Mouse (Mus musculus) 3134 (cell line): Measurements from ENCODE around the gene Ifitm3.
A peak's percentile ranks its signal among the peaks of the same experiment; 100 is the strongest.
"Not testable (repeated sequence)": the region's sequence is repeated elsewhere in the genome, so short reads cannot be mapped to it uniquely, and the experiment has no call there.

Experiments used
- DNase-seq: peaks from one replicate; pipeline ENCODE4 v3.0.0-alpha.2; 2011; ENCODE audit warnings: low spot score; ENCODE audit not compliant: insufficient read length; ENCODE audit errors: extremely low read depth

Ifitm3 gene

GRCm38 (mm10) chr7:141003248-141004010 is 7.1 kb downstream of the Ifitm3 start:
- no peak for DNase-seq

- DNase-seq, result no peak
These were observed 9.5 kb downstream of the Ifitm3 start for GRCm38 (mm10) chr7:141000881-141001708.

GRCm38 (mm10) chr7:140998853-140999700 is 11.5 kb downstream of the Ifitm3 start:
- no peak for DNase-seq

- no peak for DNase-seq
These were observed 12.8 kb downstream of the Ifitm3 start for GRCm38 (mm10) chr7:140997817-140998216.

GRCm38 (mm10) chr7:140991117-140991689 is 19.4 kb downstream of the Ifitm3 start:
- DNase-seq, result no peak

GRCm38 (mm10) chr7:140990622-140991021 is 19.9 kb downstream of the Ifitm3 start:
- no peak for DNase-seq

- DNase-seq, result no peak
These were observed 20.4 kb downstream of the Ifitm3 start for GRCm38 (mm10) chr7:140990185-140990584.

- no peak for DNase-seq
These were observed 21.5 kb downstream of the Ifitm3 start for GRCm38 (mm10) chr7:140989022-140989421.

- no peak for DNase-seq
These were observed 23.1 kb downstream of the Ifitm3 start for GRCm38 (mm10) chr7:140987182-140988138.

- no peak for DNase-seq
These were observed 27.6 kb downstream of the Ifitm3 start for GRCm38 (mm10) chr7:140982971-140983370.

- peak; percentile 57 for DNase-seq
These were observed 28.9 kb downstream of the Ifitm3 start for GRCm38 (mm10) chr7:140981704-140982103.

GRCm38 (mm10) chr7:140976720-140977119 is 33.9 kb downstream of the Ifitm3 start:
- DNase-seq, result not testable (repeated sequence)

GRCm38 (mm10) chr7:140975465-140975864 is 35.1 kb downstream of the Ifitm3 start:
- no peak for DNase-seq

GRCm38 (mm10) chr7:140974940-140975339 is 35.6 kb downstream of the Ifitm3 start:
- DNase-seq, result no peak

- peak; percentile 47 for DNase-seq
These were observed 37.0 kb downstream of the Ifitm3 start for GRCm38 (mm10) chr7:140973396-140974165.

- DNase-seq, result no peak
These were observed 38.9 kb downstream of the Ifitm3 start for GRCm38 (mm10) chr7:140971479-140972171.

- DNase-seq, result no peak
These were observed 39.6 kb downstream of the Ifitm3 start for GRCm38 (mm10) chr7:140970931-140971330.

- DNase-seq, result not testable (repeated sequence)
These were observed 41.9 kb downstream of the Ifitm3 start for GRCm38 (mm10) chr7:140968710-140969109.
